Mouse (Mus musculus) neural tube, embryonic 10.5 days (tissue): ENCODE data around the gene Lhfpl2.
A peak's percentile ranks its signal among the peaks of the same experiment; 100 is the strongest.
"Not testable (repeated sequence)": the region's sequence is repeated elsewhere in the genome, so short reads cannot be mapped to it uniquely, and the experiment has no call there.

Source experiments
- DNase-seq: peaks from one replicate; pipeline ENCODE4 v3.0.0-alpha.2; 2017; ENCODE audit warnings: low spot score; ENCODE audit errors: extremely low spot score

Gene Lhfpl2

DNA sequence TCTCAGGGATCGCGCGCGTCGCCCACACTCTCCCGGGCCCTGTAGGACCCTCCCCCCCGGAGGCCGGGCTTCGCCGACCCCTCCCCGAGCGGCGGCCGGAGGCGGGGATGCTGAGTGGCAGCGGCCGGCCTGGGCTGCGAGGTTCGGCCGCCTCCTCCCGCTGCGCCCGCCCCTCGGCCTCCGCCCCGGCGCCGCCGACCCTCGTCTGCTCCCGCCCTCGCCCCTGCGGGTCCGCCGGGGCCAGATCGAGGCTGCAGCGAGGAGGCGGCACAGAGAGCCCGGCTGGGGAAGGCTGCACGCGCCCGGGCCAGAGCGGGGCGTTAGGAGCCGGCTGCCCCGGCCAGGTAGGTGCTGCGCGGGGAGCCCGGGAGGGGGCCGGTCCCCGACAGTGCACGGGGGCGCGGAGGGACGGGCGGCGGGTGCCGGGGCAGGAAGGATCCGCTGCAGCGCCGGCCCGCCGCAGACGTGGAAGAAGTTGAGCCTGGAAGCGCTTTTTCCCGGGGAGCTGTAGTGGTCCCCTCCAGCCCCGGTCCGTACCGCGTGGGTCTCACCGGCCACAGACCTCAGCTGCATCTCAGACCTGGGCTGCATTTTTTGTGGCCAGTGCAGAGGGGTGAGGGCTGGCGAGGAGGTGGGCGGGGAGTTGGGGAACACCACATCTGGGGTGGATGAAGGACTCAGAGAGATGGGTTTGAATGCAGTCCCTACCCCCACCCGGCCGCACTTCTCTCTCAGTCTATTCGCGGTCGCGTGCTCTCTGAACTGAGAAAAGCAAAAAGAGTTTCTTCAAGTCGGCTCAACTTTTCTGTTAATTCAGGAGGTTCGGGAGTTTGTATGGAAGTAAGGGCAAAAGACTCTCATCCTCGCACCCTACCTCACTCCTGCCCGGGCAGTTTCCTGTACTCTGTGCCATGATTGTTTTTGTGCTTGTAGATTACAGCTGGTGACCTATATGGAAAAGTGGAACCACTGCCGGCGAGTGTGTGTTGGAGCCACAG, at the start of gene Lhfpl2:
Gene Lhfpl2 (plus strand): TSS at position 234 of the 998 bp plus-strand sequence.
- DNase-seq = peak; percentile 83

DNA sequence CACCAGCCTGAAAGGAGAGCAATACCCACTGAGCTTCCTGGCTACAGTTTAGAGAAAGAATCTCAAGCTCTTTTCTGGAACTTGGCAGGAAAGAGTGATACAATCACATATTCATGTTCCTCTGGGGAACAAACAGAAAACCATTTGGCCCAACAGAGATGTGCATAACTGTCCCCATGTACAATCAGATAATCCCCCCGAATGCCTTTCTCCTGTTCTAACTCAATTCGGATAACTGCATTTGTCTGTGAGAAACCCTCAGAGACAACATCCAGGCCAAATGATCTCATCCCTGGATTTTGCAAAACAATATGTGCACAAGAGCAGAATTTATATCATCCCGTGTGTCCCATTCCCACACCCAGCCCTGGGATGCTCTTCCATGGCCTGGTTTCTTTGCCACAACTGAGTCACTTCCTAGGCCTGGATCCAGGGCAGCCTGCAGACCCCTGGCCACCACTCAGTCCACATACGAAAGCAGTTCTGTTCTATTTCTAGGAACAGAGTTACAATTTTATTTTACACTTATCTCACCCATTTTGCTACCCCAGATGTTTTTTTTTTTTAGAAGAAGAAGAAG, 45.5 kb upstream of the Lhfpl2 start:
- DNase-seq = no peak

DNA sequence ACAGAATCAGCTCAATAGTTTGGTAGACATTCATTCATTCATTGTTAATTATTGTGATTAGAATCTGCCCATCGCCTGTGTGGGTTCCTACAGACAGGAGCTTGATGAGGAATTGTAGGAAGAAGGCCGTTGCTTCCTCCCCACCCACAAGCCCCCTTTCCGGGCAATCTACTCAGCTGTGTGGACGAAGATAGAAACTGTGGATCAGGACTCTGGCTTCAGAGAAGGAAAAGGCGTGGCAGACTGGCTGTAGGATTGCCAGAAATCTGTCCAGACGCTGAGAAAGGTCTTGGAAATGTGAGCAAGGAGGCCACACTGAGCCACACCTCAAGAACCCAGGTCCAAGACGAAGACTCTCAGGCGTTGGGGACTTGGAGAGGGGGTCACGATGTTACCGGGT, 43.6 kb upstream of the Lhfpl2 start:
- DNase-seq = no peak

DNA sequence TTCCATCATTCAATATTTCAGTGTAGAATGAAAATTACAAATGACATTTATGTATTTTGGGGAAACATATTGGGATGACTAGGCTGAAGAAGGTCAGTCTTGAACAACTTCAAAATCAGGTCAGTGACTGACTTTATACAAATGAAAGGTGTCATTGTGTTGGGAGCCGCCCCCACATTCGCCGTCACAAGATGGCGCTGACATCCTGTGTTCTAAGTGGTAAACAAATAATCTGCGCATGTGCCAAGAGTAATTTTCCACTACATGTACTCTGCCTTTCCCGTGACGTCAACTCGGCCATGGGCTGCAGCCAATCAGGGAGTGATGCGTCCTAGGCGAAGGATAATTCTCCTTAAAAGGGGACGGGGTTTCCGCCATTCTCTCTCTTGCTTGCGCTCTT, 33.0 kb upstream of the Lhfpl2 start:
- DNase-seq = not testable (repeated sequence)

DNA sequence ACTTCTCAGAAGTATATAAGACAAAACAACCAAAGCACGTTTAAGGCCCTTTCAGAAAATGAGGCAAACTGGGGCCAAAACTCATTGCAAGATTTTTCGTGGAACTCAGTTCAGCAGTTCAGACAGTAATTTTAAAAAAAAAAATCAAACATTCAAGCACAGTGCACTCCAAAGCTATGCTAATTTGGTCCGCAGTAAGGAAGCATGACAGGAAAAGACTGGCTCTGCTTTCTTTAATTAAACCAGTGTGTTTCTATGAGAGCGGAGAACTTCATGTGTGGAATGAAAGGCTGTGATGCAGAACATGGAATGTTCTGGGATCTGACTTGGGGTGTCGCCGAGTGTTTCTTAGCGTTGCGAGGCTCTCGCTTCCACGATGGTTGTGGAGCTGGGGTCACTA, 28.4 kb upstream of the Lhfpl2 start:
- DNase-seq = no peak

DNA sequence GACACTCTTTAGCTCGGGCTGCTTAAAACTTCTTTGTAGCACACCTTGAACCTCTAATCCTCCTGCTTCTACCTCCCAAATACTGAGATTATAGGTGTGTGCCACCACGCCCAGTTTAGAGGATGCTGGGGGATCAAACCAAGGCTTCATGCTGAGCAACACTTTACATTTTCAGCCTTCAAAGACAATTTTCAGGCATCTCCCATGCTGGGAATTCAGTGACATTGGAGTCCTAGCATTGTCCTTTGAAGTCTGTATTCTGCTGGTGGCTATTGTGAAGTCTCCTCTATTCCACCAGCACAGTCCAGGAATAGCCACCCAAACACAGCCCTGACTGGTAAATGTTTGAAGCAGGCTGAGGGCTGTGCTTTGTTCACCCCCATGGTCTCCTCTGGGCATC, 27.0 kb upstream of the Lhfpl2 start:
- no peak for DNase-seq

DNA sequence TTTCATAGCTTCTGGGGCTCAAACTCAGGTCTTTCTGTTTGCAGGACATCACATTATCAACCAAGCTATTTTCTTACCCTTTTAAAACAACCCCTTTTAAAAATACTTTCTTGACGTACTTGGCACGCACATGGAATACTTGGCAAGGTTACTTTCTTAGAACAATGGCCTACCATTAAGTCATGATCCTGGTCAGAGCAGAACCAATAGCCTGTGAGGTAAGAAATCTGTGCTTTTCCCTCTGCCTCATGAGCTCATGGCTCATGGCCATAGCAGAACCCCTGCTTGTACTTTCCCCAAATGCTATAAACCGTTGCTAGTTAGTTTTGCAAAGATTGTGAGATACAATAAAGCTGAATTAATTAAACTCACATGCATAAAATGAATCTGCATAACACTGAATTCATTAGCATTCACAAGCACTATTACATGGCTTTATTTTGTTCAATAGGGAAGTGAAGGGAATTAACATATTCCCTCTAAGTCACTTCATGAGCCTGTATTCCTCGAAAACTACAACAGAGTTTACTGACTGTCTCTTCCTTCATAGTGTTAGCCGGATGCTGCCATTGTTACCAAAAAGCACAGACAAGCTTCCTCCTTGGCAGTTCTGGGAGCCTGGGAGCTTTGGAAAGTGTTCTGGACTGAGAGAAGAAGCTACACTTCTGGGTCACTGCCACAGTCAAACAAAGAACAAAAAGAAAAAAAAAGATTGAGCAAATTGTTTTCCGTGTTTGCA, 20.1 kb upstream of the Lhfpl2 start:
- no peak for DNase-seq

DNA sequence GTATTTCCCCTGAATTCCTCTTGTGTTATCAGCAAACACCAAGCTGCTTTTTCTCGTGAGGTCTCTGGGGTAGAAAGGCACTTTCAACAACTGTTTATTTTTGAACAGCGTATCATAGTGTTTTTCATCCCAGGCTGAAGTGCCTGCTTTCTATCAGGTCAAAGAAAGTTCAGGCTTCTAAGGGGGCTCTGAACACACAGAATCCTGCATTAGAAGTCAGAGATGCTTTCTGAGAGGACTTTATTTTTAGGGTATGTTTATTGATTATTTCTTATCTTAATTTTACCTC, 19.6 kb upstream of the Lhfpl2 start:
- DNase-seq = no peak

DNA sequence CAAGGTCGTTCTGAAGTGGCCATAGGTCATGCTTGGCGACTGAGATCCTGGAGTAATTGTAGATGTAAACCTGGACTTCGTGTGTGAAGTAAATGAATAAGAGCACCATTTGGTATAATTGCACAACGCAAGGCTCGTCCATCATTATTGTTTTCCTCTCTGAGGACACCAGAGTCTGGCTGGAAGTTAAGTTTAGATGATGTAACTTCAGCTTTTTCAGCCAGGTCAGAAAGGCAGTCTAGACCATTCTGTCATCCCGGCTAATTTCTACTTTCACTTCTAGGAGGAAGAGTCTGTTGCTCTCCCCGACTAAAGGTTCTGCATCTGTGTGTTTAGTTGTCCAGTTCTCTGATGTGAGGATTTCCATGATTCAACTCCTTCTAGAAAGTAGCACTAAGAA, 7.6 kb upstream of the Lhfpl2 start:
- no peak for DNase-seq

DNA sequence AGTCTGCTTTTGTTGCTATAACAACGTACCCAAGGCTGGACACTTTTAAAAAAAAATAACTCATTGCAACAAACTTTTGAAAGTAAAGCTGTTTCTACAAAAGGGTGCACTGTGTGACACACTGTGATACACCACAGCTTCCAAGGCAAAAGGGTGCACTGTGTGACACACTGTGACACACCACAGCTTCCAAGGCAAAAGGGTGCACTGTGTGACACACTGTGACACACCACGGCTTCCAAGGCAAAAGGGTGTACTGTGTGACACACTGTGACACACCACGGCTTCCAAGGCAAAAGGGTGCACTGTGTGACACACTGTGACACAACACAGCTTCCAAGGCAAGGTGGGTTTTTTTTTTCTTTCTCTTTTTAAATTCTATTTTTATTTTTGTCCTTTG, 6.8 kb upstream of the Lhfpl2 start:
- no peak for DNase-seq

DNA sequence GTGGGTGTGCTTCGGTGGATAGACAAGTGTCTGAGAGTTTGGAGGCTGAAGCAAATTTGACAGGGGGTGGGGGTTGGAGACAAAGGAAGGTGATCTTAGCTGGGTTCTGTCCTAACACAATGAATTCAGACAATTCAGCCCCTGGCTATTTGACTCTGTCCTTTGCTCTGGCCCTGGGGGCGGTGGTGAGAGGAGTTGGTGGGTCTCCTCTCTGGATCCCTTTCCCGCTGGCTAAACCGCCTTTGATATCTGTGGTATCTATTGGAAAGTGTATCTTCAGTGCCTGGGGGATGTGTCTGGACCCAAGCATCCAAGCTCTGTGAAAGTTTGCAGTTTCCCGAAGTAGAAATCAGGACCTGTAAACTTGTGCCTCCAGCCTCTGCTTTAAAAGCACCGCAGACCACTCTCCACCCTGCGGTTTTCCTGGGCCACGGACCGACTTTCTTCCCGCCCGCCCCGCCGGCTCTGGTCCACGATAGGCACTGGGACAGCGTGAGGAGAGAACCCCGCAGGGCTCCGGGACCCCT, 497 bp upstream of the Lhfpl2 start:
- DNase-seq = no peak

DNA sequence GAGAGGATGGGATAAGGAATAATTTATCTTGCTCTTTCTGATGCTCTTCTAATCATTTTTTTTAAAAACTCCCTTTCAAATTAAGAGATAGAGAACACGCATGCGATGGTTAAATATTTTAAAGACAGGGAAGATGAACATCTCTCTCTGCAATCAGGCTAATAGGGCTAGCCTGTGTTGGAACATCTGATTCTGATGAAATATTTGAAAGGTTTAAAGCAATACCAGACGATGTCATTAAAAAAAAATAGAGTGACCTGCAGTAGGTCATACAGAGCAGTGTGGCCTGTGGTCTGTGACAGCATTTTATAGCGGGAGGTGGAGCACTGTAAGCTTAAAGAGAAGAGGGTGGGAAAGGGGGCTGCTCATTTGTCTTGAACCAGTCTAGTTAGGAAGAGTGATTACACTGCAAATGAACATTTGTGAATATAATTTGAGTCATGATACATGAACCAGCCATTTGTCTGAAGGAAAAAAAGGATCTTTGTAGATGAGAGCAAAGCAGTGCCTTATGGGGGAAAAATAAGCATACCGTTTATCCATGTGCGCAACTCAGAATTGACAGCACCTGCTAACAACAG, 1.1 kb downstream of the Lhfpl2 start:
- no peak for DNase-seq

DNA sequence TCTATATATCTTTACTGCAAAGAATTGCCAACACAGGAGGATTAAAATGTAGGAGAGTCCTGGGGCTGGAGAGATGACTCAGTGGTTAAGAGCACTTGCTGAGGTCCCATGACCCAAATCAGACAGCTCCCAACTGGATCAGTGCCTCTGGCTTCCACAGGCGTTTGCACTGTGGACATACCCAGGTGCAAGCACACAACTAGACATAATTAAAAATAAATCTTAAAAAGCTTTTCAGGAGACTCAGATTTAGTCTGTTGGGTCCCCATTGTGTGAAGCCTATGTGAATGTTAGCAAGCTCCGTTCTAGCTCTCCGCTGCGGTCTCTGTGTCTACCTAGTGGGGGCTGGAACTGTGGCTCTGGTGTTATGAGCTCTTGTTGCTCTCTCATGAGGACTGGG, 1.8 kb downstream of the Lhfpl2 start:
- no peak for DNase-seq

DNA sequence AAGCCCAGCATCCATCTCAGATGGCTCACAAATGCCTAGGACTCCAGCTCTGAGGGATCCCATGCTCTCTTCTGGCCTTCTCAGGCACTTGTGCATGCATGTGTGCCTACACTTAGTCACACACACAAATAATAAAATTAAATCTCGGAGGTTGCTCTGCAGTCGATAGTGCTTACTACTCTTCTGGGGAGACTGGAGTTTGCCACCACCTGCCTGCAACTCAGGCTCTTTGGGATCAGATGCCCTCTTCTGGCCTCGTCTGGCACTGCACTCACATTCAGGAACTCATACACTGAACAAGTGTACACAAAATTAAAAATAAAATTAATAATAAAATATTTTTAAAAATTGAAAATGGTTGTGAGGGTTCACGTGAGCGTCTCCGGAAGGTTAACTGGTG, 2.2 kb downstream of the Lhfpl2 start:
- no peak for DNase-seq

DNA sequence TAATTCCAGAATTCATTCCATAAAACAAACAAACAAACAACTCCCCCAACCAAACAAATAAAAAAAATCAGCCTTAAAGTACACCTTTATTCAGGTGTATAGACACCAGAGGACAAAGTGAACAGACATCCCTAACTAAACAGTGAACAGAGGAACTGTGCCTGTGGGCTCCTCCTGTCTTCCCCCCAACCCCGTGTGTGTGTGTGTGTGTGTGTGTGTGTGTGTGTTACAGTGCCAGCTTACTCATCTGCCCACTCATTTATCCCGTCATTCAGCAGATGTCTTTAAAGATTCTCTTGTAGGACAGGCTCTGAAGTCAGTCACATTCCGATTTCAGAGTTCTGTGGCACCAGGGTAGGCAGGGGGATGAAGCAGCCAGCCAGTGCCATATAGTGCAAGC, 2.9 kb downstream of the Lhfpl2 start:
- no peak for DNase-seq

DNA sequence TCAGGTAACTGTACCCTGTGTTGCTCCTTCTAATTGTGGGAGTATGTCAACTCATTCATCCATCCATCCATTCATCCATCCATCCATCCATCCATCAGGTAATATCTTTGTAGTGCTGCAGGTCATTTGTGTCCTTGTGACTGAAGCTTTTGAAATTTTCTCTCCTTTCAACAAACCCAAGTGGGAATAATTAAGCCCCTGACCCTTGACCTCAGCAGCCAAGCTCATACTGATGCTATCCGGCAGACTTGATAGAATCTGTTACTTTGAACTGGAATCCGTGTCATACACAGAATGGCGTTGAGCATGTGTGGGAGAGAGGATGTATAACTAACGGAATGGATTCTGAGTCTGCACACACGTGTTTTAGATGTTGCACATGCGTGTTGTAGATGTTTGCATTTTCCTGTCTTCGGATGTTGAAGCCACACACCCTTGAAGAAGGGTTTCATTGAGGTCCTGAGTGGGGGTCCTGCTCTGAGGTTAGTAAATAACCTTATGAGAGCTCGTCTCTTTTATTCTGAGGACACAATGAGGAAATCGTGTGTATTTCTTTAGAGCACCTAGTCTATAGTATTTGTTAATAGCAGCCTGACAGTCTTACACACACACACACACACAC, 3.8 kb downstream of the Lhfpl2 start:
- DNase-seq = no peak

DNA sequence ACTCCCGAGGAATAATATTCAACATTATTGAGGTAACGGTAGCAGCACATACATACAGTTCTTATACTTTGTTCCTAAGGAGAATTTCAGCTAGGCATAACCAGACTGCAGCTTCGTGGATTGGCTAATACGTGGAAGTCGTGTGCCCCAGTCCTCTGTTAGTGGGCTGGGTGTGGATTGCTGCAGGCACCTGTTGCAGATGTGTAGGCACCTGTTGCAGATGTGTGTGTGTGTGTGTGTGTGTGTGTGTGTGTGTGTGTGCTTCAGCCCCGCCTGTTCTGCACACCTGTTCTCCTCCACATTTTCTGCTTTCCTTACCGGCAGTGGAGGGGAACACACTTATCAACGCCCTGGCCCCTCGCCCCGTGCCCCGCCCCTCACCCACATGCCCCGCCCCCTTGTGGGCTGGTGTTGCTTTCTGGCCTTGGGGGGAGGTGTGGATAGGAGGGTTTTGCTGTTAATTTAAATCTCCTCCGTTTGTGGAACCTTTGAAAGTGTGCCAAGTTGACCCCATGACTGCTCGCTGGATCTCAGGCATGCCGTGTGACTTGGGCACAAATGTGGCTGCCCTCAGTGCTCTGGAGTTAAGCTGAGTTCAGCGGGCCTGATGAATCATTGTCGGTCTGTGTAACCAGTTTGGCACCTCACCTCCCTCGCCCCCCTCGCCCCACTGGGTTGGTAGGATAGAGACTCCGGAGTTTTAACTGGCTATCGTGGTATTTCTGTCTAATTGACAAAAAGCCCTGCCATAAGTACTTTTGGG, 4.9 kb downstream of the Lhfpl2 start:
- no peak for DNase-seq

DNA sequence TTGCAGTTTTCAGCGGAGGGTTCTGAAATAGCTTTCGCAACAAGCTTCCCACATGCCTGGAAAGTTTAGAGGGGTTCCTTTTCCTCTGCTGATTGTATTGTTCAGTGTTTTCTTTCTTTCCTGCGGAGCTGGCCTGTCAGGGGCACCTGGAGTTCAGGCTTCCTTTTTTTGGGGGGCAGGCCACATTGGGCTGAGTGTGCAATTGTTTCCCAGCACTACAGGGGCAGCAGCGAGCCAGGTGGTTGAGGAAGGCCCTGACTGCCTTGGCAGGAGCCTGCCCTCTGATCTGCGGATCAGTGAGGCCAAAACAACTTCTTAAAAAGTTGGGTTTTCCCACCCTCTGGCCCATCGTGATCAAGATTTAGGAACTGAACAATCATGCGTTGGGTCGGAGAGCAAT, 5.6 kb downstream of the Lhfpl2 start:
- no peak for DNase-seq

DNA sequence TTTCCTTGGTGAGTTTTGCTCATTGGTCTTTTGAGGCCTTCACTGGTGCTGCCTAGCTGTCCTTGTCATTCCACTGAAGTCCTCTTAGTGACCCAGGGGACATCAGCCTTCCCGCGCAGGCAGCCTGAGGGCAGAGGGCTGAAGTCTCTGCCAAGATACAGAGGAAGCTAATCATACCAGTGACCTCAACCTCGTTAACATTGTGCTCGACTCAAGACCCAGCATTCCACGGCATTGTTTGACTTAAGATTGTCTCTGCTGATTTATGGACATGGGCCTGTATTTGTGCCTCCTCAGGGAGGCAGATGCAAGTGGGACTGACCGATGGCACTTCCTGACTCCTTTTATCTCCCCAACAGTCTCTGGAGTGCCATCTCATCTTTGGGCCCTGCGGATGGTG, 7.0 kb downstream of the Lhfpl2 start:
- peak; percentile 43 for DNase-seq

DNA sequence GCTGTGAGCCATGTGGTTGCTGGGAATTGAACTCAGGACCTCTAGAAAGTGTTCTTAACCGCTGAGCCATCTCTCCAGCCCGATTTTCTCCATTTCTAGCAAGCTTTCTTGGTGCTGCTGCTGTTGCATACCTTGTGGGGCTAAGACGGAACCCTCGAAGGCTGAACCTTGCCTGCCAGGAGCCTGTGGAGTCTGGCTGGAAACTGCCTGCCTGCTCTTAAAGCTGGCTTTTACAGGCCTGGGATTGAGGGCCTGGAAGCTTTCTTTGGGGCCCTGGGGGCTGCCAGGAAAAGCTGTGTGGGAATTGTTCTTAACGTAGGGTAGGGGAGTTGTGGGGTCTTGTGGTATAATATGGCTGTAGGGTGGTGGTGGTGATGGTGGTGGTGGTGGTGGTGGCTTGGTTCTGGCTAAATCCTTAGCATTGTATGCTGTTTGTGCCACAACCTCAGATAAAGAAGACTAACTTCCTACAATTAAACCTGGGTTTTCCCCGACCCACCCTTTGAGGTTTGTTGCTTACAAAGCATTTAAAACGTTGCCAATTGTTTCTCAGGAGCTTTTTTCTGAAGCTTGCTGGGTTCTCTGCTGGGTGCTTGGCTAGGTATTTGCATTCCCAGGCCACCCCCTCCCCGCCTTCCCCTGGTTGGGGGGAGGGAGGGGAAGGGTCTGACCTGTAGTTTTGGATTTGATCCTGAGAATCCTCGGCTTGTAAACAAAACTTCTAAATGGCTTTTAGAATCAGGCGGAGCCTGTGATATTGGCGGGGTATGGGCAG, 7.9 kb downstream of the Lhfpl2 start:
- peak; percentile 14 for DNase-seq
